Comparison of ENCODE assay signal across 7 mouse cellular contexts in genomic region chr5:138085421-138085911, GRCm38 (mm10). TPM values are rescaled to one million over a fixed set of nuclear protein-coding genes. Genes with fewer than 3 reads are reported as not detected.
DNase-seq lines count a peak whose midpoint lies in the region; ATAC-seq lines count a peak whose summit lies in the region.

No protein-coding gene starts in this region.

- H3K9ac ChIP-seq in forebrain, embryonic 15.5 days (replicated peaks): peak overlapping the region; percentile 98
- peak overlapping the region; percentile 98 for H3K9ac ChIP-seq in kidney, embryonic 16.5 days (replicated peaks; ENCODE audit: low read length)
- H3K9ac ChIP-seq in stomach, embryonic 16.5 days (ENCODE audit: low read length): peak overlapping the region; percentile 99

- DNase-seq in right cerebral cortex, postnatal 10 days (ENCODE audit: low spot score in 2 of 2): peak; percentile 28 to 35
- no peak for DNase-seq in right cerebral cortex, postnatal 36 days (ENCODE audit: low spot score in 2 of 2)
- DNase-seq in adrenal gland, postnatal 36 days: peak; percentile 26 to 34
- DNase-seq in lung, postnatal 14 days: peak; percentile 14

- no peak for ATAC-seq in forebrain, embryonic 15.5 days (replicated peaks)
- ATAC-seq in kidney, embryonic 16.5 days (ENCODE audit: low FRiP score, low TSS enrichment): no peak
- ATAC-seq in stomach, embryonic 16.5 days (ENCODE audit: insufficient read depth, low FRiP score): no peak

- no peaks in the 10 kb centered on the region for H3K9me3 ChIP-seq in forebrain, embryonic 15.5 days
- no peaks in the 10 kb centered on the region for H3K9me3 ChIP-seq in kidney, embryonic 16.5 days (ENCODE audit: low read length)
- no peaks in the 10 kb centered on the region for H3K9me3 ChIP-seq in stomach, embryonic 16.5 days (replicated peaks; ENCODE audit: control insufficient read depth, low read length)

- peak overlapping the region; percentile 67 for H3K4me2 ChIP-seq in forebrain, embryonic 15.5 days (replicated peaks)
- peak overlapping the region; percentile 73 for H3K4me2 ChIP-seq in kidney, embryonic 16.5 days (replicated peaks; ENCODE audit: low read depth, low read length)
- peak overlapping the region; percentile 76 for H3K4me2 ChIP-seq in stomach, embryonic 16.5 days (ENCODE audit: low read depth, low read length)

- peak overlapping the region; percentile 91 for H3K27ac ChIP-seq in forebrain, embryonic 15.5 days (replicated peaks)
- H3K27ac ChIP-seq in kidney, embryonic 16.5 days (ENCODE audit: low read length): peak overlapping the region; percentile 90
- peak overlapping the region; percentile 93 for H3K27ac ChIP-seq in stomach, embryonic 16.5 days (ENCODE audit: low read length)

- no peaks in the 10 kb centered on the region for H3K27me3 ChIP-seq in forebrain, embryonic 15.5 days
- no peaks in the 10 kb centered on the region for H3K27me3 ChIP-seq in kidney, embryonic 16.5 days (ENCODE audit: insufficient read depth, low read length)
- no peaks in the 10 kb centered on the region for H3K27me3 ChIP-seq in stomach, embryonic 16.5 days (ENCODE audit: control insufficient read depth, insufficient read depth, low read length)

- WGBS in forebrain, embryonic 15.5 days: 0% methylated on average over 18 of the region's 18 CpGs
- WGBS in kidney, embryonic 16.5 days: under 1% methylated on average over 18 of the region's 18 CpGs
- under 1% methylated on average over 18 of the region's 18 CpGs for whole genome bisulfite sequencing in stomach, embryonic 16.5 days

- peak overlapping the region; percentile 94 for H3K4me3 ChIP-seq in forebrain, embryonic 15.5 days
- H3K4me3 ChIP-seq in kidney, embryonic 16.5 days (ENCODE audit: low read length): peak overlapping the region; percentile 86
- peak overlapping the region; percentile 99 for H3K4me3 ChIP-seq in stomach, embryonic 16.5 days (replicated peaks; ENCODE audit: low read length)

- peaks cover 6% of the 10 kb centered on the region; the same call in 1 of the 2 replicates for H3K36me3 ChIP-seq in forebrain, embryonic 15.5 days
- no peaks in the 10 kb centered on the region; the same call in 1 of the 2 replicates for H3K36me3 ChIP-seq in kidney, embryonic 16.5 days (ENCODE audit: insufficient read depth, low read length)
- H3K36me3 ChIP-seq in stomach, embryonic 16.5 days (ENCODE audit: control insufficient read depth, insufficient read depth, low read length): no peaks in the 10 kb centered on the region

- H3K4me1 ChIP-seq in forebrain, embryonic 15.5 days: peaks cover 38% of the 10 kb centered on the region
- peaks cover 25% of the 10 kb centered on the region for H3K4me1 ChIP-seq in kidney, embryonic 16.5 days (ENCODE audit: insufficient read depth, low read length)
- H3K4me1 ChIP-seq in stomach, embryonic 16.5 days (ENCODE audit: control insufficient read depth, insufficient read depth, low read length): peaks cover 6% of the 10 kb centered on the region

RNA-seq across cellular contexts. Expression of gene Zkscan1, which starts 0.6 kb away (rescaled TPM):
- 10 to 100 TPM; 36.3 to 41.9 TPM for total RNA-seq in adrenal gland, postnatal 36 days (2021)
- polyA plus RNA-seq in forebrain, embryonic 15.5 days (2015; fragmentation: Nextera tagmentation; extraction: Ambion mirVana): 27.8 and 28.0 TPM in 2 replicates
- polyA plus RNA-seq in kidney, embryonic 16.5 days (2015; fragmentation: Nextera tagmentation; extraction: Ambion mirVana): 22.7 and 25.7 TPM in 2 replicates
- 16.5 and 17.7 TPM in 2 replicates for polyA plus RNA-seq in stomach, embryonic 16.5 days (2015; fragmentation: Nextera tagmentation; extraction: Ambion mirVana)

RNA-seq across cellular contexts. Expression of gene Zscan21, which starts 31.2 kb away (rescaled TPM):
- total RNA-seq in adrenal gland, postnatal 36 days (2021): 10 to 100 TPM; 15.2 to 16.9 TPM
- polyA plus RNA-seq in forebrain, embryonic 15.5 days (2015; fragmentation: Nextera tagmentation; extraction: Ambion mirVana): 113 and 118 TPM in 2 replicates
- polyA plus RNA-seq in kidney, embryonic 16.5 days (2015; fragmentation: Nextera tagmentation; extraction: Ambion mirVana): 73.4 and 76.4 TPM in 2 replicates
- 44.2 and 45.5 TPM in 2 replicates for polyA plus RNA-seq in stomach, embryonic 16.5 days (2015; fragmentation: Nextera tagmentation; extraction: Ambion mirVana)

RNA-seq across cellular contexts. Expression of gene Smok3c, which starts 32.5 kb away (rescaled TPM):
- not detected for total RNA-seq in adrenal gland, postnatal 36 days (2021)
- not detected in 2 replicates for polyA plus RNA-seq in forebrain, embryonic 15.5 days (2015; fragmentation: Nextera tagmentation; extraction: Ambion mirVana)
- not detected in 2 replicates for polyA plus RNA-seq in kidney, embryonic 16.5 days (2015; fragmentation: Nextera tagmentation; extraction: Ambion mirVana)
- polyA plus RNA-seq in stomach, embryonic 16.5 days (2015; fragmentation: Nextera tagmentation; extraction: Ambion mirVana): not detected in 2 replicates

Comparison
In these comparisons a context has a peak if more than half of its experiments do, and no peak if none do; other contexts are left out.
1. DNase-seq: peak in right cerebral cortex, postnatal 10 days (2 of 2), adrenal gland, postnatal 36 days (2 of 2) and lung, postnatal 14 days (single experiment); none in right cerebral cortex, postnatal 36 days (0 of 2).
2. Peak in every context shown above with its lines, with median percentiles within 50 percentile points of each other: H3K27ac ChIP-seq, H3K4me2 ChIP-seq, H3K4me3 ChIP-seq and H3K9ac ChIP-seq.